Mouse (Mus musculus): ENCODE results near the gene Tnip1.
A peak's percentile ranks its signal among the peaks of the same experiment; 100 is the strongest.

Tnip1 gene

DNA sequence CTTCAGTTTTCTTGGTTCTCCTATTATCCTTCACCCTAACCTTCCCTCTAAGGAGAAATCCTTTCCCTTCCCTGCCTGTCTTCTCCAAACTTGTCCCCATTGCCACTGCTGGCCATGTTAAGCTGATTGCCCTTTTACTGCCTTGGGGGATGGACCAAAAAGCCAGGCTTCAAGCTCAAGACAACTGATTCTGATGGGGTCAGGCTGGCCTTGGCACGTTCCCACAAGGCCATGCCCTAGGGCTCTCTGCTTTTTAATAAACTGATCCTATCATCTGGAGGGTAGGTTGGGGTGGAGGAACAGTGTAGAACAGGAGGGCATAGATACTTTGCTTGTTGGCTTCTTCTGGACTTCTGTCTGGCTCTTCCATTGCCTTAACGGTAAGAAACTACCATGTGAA is 77.3 kb downstream of the Tnip1 start:
- TF ChIP-seq GATA4 (IDR thresholded peaks at IDR 0.05; ENCODE audit: insufficient replicate concordance, low read length) = no peak

DNA sequence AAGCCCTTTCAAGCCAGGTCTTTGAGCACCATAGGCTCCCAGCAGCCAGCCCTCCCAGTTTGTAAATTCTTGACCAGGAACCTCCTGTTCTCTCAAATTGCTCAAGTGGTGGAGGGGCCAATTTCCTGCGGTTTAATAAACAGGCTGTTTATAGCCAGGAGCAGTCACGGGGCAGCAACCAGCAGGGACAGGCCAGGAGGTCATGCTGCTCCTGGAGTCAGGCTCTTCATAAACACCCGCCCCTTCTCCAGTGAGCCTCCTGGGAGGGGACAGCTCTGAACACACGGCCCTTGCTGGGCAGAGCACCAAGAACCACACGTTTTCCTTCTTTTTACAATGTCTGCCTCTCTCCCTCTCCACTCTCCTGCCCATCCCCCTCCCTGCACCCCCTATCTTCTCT is 77.8 kb downstream of the Tnip1 start:
- TF ChIP-seq GATA4 (IDR thresholded peaks at IDR 0.05; ENCODE audit: insufficient replicate concordance, low read length) = no peak

DNA sequence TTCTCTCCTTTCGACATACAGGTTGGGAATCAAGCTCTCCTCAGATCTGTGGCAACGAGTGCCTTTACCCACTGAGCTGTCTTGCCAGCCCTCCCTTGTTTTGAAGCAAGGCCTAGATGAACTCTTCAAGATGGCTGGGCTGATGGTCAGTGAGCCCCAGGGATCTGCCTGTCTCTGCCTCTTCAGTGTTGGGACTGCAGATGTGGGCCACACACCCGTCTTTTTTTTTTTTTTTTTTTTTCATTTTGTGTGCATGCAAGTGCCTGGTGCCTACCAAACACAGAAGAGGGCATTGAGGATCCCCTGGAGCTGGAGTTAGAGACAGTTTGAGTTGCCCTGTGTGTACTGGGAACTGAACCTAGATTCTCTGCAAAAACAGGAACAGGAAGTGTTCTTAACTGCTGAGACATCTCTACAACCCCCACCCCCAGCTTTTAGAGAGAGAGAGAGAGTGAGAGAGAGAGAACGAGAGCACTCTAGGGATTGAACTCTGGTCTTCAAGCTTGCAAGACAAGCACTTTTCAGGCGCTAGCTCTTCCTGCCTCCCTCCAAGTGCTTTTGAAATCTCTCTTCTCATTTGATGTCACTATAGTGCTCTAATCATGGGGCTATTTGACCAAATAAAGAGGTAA is 78.4 kb downstream of the Tnip1 start:
- no peak for TF ChIP-seq GATA4 (IDR thresholded peaks at IDR 0.05; ENCODE audit: insufficient replicate concordance, low read length)

DNA sequence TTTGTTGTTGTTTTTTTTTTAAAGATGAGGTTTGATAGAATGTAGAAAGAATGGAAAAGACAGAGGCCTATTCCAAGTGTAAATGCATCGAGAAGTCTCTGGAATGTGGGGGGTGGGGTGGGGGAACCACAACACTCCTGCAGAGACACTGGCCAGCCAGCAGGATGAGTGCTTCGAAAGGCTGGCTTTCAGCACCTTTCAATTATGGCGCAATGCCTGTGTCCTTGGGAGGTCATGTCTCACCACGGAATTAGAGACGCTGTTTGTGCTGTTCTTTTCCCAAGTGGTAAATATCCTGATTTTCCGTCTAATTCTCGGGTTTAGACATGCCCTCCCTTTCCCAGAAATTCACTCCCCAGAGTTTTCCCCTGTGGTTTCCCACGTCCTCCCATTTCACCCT is 80.0 kb downstream of the Tnip1 start:
- TF ChIP-seq GATA4 (IDR thresholded peaks at IDR 0.05; ENCODE audit: insufficient replicate concordance, low read length) = no peak

DNA sequence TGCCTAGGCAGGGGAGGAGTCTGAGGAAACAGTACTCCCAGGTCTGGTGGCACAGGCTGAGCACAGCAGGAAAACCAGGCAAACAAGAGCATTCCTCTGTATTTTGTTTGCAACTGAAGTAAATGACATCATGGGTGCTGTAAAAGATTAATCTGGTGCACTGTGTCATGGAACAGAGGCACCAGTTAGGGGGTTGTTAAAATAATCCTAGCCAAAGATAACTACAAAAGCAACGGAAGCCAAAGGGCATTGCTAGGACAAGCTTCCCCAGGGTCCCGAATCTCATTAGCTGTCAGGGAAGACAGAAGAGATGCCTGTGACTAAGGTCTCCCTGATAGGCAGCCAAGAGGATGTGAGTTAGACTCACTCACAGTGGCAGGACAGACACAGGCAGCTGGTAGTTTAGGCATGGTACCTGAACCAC is 81.7 kb downstream of the Tnip1 start:
- peak; percentile 77; the same call in 1 of the 2 replicates for TF ChIP-seq GATA4 (IDR thresholded peaks at IDR 0.05; ENCODE audit: insufficient replicate concordance, low read length)

DNA sequence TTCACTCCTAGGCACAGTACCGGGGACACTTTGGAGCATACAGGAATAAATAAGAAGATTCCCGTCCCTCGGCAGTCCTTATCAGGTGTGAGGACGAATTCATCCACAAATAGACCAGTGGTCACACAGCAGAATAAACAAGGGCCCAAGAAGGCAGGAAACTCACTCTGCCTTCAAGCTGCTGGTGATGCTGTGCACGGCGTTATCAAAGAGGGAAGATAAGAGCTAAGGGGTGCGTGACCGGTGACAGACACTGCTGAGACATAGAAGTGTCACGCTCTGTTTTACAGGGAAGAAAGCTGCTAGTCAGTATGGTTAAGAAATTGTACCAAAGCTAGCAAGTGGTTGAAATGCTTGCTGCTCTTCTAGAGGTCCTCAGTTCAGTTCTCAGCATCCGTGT is 82.8 kb downstream of the Tnip1 start:
- peak; percentile 58; the same call in 1 of the 2 replicates for TF ChIP-seq GATA4 (IDR thresholded peaks at IDR 0.05; ENCODE audit: insufficient replicate concordance, low read length)

DNA sequence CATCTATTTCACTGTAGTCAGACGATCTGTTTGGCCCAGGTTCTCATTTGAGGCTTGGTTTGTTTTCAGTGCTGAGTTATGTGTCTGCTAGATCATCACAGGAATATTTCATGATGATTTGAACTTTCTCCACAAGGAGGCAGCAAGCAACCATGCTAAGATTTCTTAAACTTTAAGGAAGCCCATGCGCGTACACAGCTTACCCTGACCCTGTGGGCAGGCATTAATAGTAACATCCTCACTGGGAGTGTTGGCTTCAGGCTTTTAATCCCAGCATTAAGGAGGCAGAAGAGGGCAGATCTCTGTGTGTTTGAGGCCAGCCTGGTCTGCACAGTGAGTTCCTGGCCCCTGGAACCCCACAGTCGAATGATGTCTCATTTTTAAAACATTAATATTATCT is 83.3 kb downstream of the Tnip1 start:
- TF ChIP-seq GATA4 (IDR thresholded peaks at IDR 0.05; ENCODE audit: insufficient replicate concordance, low read length) = no peak

DNA sequence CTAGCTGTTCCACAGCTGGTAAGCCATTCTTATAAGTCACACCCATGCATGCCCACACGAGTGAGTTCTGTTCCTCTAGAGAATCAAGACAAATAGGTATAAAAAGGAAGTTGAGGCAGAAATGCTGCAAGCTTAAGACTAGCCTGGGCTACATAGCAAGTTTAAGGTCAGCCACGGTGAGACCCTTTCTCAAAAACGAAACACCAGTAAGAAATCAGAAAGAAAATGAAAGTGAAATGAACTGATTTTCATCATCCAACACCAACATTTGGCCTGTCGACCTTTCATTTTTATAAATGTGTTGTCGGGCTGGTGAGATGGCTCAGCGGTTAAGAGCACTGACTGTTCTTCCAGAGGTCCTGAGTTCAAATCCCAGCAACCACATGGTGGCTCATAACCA is 83.8 kb downstream of the Tnip1 start:
- TF ChIP-seq GATA4 (IDR thresholded peaks at IDR 0.05; ENCODE audit: insufficient replicate concordance, low read length) = no peak

DNA sequence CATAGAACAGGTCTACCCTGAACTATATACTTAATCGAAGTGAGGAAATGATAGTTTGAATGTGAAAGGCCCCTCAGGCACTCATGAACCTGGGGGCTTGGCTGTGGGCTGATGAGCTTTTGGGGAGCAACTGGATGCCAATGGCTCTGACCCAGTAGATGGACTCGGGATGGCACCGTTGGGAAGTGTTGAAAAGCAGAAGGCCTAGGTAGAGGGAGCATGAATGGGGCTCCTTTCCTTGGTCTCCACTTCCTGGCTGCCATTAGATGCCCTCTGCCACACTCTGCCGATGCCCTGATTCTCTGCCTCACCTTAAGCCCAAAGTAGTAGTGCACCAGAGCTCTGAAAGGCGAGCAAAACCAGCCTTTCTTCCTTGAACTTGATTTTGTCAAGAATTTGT is 86.7 kb downstream of the Tnip1 start:
- TF ChIP-seq GATA4 (IDR thresholded peaks at IDR 0.05; ENCODE audit: insufficient replicate concordance, low read length) = no peak

DNA sequence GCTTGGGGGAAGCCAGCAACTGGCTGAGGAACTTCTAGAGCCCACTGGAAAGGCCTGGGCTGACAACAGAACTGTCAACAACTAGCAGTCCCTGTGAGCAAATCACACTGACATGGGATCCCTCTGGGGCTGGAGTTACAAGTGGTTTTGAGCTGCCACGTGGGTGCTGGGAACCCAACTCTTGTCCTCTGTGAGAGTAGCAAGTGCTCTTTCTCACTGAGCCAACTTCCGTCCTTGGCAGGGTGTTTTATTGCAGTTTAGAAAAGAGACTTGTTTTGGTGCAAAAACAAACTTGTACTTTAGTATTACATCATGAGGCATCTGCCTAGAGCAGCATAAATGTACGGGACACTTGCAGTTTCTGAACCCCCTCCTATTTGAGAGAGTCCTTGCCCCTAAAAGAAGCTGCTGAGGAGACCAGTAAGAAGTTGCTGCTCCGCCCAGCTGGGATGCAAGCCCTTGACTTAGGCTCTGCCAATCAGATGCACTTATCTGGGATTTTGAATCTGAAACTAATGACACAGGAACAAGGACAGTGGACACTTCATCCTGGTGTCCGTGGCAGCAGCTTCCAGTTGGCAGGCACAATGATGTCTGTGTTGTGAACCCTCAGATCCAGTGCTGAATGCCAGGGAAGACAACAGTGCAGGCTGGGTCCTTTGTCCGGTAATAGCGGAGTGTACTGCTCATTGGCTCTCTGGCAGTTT is 90.7 kb downstream of the Tnip1 start:
- no peak for TF ChIP-seq GATA4 (IDR thresholded peaks at IDR 0.05; ENCODE audit: insufficient replicate concordance, low read length)

DNA sequence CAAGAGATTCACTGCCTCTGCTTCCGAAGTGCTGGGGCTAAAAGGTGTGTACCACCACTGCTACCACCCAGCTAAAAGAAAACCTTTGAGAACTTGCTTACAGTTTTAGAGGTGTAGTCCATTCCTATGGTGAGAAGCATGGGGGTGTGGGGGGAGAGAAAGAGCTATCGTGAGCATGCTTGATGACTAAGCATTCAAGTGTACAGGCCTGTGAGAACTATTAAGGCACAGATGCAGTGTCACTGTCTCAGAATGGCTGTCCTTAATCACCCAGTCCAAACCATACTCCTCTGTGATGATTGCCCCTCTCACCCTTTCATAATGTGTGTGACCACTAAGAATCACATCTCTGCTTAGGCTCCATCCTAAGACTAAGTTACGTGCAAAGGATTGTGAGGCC is 93.4 kb downstream of the Tnip1 start:
- TF ChIP-seq GATA4 (IDR thresholded peaks at IDR 0.05; ENCODE audit: insufficient replicate concordance, low read length) = no peak

DNA sequence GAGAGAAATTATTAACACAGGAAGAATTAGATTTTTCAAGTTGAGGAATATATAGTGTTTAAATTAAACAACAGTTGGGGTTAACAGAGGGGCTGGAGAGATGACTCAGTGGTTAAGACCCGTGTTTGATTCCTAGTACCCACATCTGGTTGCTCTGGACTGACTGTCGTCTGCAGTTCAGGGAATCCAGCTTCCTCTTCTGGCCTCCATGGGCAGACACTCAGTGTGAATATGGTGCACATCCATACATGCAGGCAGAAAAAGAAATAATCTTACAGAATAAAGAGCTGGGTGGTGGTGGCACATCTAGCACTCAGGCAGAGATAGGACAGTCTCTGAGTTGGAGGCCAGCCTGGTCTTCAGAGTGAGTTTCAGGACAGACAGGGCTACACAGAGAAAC is 94.3 kb downstream of the Tnip1 start:
- TF ChIP-seq GATA4 (IDR thresholded peaks at IDR 0.05; ENCODE audit: insufficient replicate concordance, low read length) = no peak

DNA sequence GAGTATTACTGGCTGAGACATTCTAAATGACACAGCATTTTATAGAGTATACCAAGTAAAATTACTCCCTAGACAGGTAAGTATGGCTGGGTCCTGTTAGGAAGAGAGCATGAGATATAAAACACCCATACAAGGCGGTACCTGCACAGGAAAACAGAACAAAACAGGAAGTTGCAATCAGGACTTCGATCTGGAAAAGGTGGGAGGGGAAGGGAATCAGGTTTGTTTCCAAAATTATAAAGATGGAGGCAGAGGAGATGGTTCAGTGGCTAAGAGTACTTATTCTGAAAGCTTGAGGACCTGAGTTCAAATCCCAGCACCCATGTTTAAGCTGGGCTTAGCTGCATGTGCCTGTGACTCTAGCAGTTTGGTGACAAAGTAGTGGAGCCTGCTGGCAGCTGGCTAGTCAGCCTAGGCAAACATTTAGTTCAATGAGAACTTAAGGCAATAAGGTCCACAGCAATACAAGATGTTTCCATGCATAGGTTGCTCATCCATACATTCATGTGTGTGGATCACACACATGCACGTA is 94.7 kb downstream of the Tnip1 start:
- TF ChIP-seq GATA4 (IDR thresholded peaks at IDR 0.05; ENCODE audit: insufficient replicate concordance, low read length) = no peak

DNA sequence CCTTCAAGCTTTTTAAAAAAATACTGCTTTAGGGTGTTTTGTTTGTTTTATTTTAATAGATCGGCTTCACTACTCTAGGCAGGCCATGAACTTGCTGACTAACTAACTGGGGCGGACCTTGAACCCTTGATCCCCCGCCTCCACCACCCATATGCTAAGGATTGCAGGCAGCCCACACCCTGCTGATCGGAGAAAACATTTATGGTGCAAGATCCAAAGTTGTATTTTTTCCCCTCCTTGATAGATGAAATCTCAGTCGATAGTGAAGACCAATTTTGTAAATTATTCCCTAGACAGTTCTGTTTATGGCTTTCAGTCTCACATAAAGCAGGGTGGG is 95.7 kb downstream of the Tnip1 start:
- no peak for TF ChIP-seq GATA4 (IDR thresholded peaks at IDR 0.05; ENCODE audit: insufficient replicate concordance, low read length)

DNA sequence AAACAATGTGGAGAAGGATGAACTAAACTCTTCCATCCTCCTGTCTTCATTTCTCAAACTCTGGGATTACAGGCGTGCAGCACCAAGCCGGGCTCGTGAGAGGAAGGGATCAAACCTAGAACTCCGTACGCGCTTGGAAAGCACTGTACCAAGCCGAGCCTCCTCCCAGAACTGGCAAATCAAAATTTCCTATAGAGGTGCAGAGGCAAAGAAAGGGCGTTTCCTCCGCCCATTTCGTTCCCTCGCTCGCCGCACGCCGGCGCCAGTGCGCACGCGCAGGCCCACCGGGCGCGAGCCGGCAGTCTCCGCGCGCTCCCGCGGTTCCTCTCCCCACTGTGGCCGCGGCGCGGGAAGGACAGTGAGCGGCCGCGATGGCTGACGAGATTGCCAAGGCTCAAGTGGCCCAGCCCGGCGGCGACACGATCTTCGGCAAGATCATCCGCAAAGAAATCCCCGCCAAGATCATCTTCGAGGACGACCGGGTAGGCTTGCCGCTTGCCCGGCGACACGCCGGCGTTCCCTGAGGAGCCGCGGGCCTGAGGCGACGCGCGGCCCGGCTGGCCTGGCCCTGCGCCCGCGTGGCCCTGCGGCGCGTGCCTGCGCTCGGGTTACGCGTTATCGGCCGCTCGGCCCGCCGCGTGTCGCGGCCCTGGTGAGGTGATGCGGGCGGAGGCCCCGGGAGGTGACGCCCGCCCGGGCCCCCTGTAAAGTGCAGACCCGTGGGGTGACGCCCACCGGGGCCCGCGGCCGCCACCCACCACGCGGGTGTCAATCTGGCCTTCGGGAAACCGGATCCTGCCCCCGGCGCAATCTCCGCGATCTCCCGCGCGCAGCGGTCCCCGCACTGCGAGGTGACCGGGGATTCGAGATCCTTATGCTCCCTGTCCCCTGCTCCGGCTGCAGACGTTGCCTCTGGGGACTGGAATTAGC is 96.3 kb downstream of the Tnip1 start, which contains the start of gene Hint1:
TSS of gene Hint1 (plus strand) at position 265 of the 930 bp plus-strand sequence.
- TF ChIP-seq GATA4 (IDR thresholded peaks at IDR 0.05; ENCODE audit: insufficient replicate concordance, low read length) = peak; percentile 96; the same call in 1 of the 2 replicates

Data from liver, adult (tissue).